ENCODE assay signal across 8 mouse cellular contexts in genomic region chr10:122931193-122931832, GRCm38 (mm10).
A peak's percentile ranks its signal among the peaks of the same experiment; 100 is the strongest.
DNase-seq lines count a peak whose midpoint lies in the region; ATAC-seq and TF ChIP-seq lines count a peak whose summit lies in the region.

No protein-coding gene starts in this region.

- no peak overlapping the region for H3K9ac ChIP-seq in hindbrain, embryonic 15.5 days
- H3K9ac ChIP-seq in midbrain, embryonic 16.5 days (ENCODE audit: low read depth, low read length): no peak overlapping the region

- H3K9me3 ChIP-seq in hindbrain, embryonic 15.5 days: no peaks in the 10 kb centered on the region
- H3K9me3 ChIP-seq in midbrain, embryonic 16.5 days (replicated peaks; ENCODE audit: control insufficient read depth, low read length, poor library complexity, severe bottlenecking): no peaks in the 10 kb centered on the region

- no peaks in the 10 kb centered on the region for H3K27me3 ChIP-seq in hindbrain, embryonic 15.5 days
- no peaks in the 10 kb centered on the region for H3K27me3 ChIP-seq in midbrain, embryonic 16.5 days (ENCODE audit: control insufficient read depth, insufficient read depth, low read depth, low read length)

- peak overlapping the region; percentile 79 for H3K27ac ChIP-seq in hindbrain, embryonic 15.5 days (replicated peaks)
- peak overlapping the region; percentile 75 for H3K27ac ChIP-seq in left cerebral cortex, adult 2 months
- H3K27ac ChIP-seq in midbrain, embryonic 16.5 days (ENCODE audit: low read length): peak overlapping the region; percentile 44

- DNase-seq in NIH3T3 (ENCODE audit: low read depth): peak; percentile 63
- peak; percentile 77 to 81 for DNase-seq in cerebellum, postnatal 14 days
- DNase-seq in frontal cortex, postnatal 36 days (ENCODE audit: low spot score in 2 of 2): peak; percentile 64 to 80
- peak; percentile 48 to 57 for DNase-seq in left cerebral cortex, adult 2 months (ENCODE audit: extremely low spot score in 1 of 2, low spot score in 2 of 2)
- no peak for DNase-seq in spleen, postnatal 4 days (ENCODE audit: low spot score in 2 of 2)

- no peak overlapping the region for H3K4me3 ChIP-seq in hindbrain, embryonic 15.5 days
- H3K4me3 ChIP-seq in left cerebral cortex, adult 2 months: no peak overlapping the region; the same call in 1 of the 2 replicates
- H3K4me3 ChIP-seq in midbrain, embryonic 16.5 days (ENCODE audit: low read depth, low read length): no peak overlapping the region

- no peaks in the 10 kb centered on the region for H3K36me3 ChIP-seq in hindbrain, embryonic 15.5 days
- no peaks in the 10 kb centered on the region for H3K36me3 ChIP-seq in midbrain, embryonic 16.5 days (ENCODE audit: control insufficient read depth, insufficient read depth, low read length)

- no peak overlapping the region for H3K4me2 ChIP-seq in hindbrain, embryonic 15.5 days
- no peak overlapping the region for H3K4me2 ChIP-seq in midbrain, embryonic 16.5 days (ENCODE audit: low read length)

- 9% methylated on average over 13 of the region's 13 CpGs for WGBS in hindbrain, embryonic 15.5 days
- WGBS in midbrain, embryonic 16.5 days: 8% methylated on average over 13 of the region's 13 CpGs

- peak; percentile 82 for ATAC-seq in hindbrain, embryonic 15.5 days (ENCODE audit: low FRiP score, low read depth)
- peak; percentile 86 for ATAC-seq in midbrain, embryonic 16.5 days
- no peak for ATAC-seq in inflammation-experienced regulatory T-cells, adult 6 months

- TF ChIP-seq CTCF in left cerebral cortex, adult 2 months (IDR thresholded peaks at IDR 0.05): no peak

- H3K4me1 ChIP-seq in hindbrain, embryonic 15.5 days (replicated peaks): peaks cover 42% of the 10 kb centered on the region
- peaks cover 33% of the 10 kb centered on the region for H3K4me1 ChIP-seq in midbrain, embryonic 16.5 days (ENCODE audit: control insufficient read depth, insufficient read depth, low read length)

- intact Hi-C loops in left cerebral cortex, adult 2 months (cut with DNase I): loop anchor here (5.0 kb wide), 2 partner anchors 56 to 124 kb away; no protein-coding TSS in a partner anchor

Comparison
In these comparisons a context has a peak if more than half of its experiments do, and no peak if none do; other contexts are left out.
1. DNase-seq: peak in NIH3T3 (single experiment), cerebellum, postnatal 14 days (2 of 2), frontal cortex, postnatal 36 days (2 of 2) and left cerebral cortex, adult 2 months (2 of 2); none in spleen, postnatal 4 days (0 of 2).
2. Peak in every context shown above with its lines, with median percentiles within 50 percentile points of each other: H3K27ac ChIP-seq.